Mouse (Mus musculus): ENCODE measurements around the gene Zscan26. TPM values are rescaled to one million over a fixed set of nuclear protein-coding genes. Genes with fewer than 3 reads are reported as not detected.
"Not testable (repeated sequence)": the region's sequence is repeated elsewhere in the genome, so short reads cannot be mapped to it uniquely, and the experiment has no call there.

Zscan26 gene
- polyA plus RNA-seq (2015; fragmentation: Nextera tagmentation; extraction: Ambion mirVana): 25.2 and 25.8 TPM in 2 replicates

DNA sequence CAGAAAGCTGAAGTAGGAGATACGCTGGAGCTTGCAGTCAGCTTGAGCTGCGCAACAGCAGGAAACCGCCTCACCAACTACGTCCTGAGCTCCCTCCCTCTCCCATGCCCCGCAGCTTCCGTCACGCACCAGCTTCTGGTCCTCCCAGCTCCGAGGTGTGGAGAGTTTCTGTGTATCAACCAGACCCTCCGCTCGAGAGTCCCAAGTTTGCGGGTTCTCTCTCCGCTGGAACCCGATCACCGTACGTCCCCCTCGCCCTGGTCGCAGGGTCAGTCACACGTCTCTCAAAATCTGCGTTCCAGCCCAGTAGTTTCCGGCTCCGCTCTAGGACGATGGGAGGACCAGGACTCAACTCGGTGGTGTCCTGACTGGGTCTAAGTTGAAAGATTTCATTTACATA, at the start of gene Zscan26:
TSS of gene Zscan26 (minus strand) at position 282 of the 400 bp plus-strand sequence.
- Histone ChIP-seq H3K4me3 (ENCODE audit: low read length) (peak within 1 kb of the TSS; percentile 91), H3K9ac (ENCODE audit: low read length) (peak within 1 kb of the TSS; percentile 92), H3K4me1 (ENCODE audit: control insufficient read depth, insufficient read depth, low read length) (peaks cover 7% of the 10 kb centered on the region), H3K36me3 (ENCODE audit: control insufficient read depth, insufficient read depth) (peaks cover 8% of the 10 kb centered on the region; the same call in 1 of the 2 replicates), H3K4me2 (ENCODE audit: low read depth, low read length) (peak within 1 kb of the TSS; percentile 69), H3K27ac (ENCODE audit: low read length) (peak within 1 kb of the TSS; percentile 87), H3K9me3 (replicated peaks; ENCODE audit: control insufficient read depth, low read length) (no peaks in the 10 kb centered on the region), H3K27me3 (ENCODE audit: control insufficient read depth, insufficient read depth, low read length) (no peaks in the 10 kb centered on the region)
- WGBS: 0% methylated on average over 23 of the region's 23 CpGs
- peak; percentile 93 for ATAC-seq (replicated peaks; ENCODE audit: extremely low read depth, insufficient read depth, low FRiP score)

DNA sequence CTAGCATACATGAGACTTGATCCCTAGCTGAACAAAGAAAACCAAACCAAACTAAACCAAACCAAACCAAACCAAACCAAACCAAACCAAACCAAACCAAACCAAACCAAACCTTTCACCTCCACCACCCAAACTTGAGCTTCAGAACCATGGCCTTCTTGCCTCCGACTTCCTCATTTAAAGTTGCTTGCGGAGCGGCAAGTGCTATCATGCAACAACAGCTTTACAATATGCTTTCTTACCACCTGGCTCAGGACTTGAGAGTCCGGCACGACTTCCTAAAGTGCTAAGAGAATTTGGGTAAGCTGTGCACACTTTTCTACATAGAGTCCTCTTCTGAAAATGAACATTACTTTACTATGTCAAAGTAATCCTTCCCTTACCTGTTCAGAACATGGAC, 48.8 kb upstream of the Zscan26 start:
- Histone ChIP-seq H3K4me3 (ENCODE audit: low read length) (no peak overlapping the region), H3K9ac (ENCODE audit: low read length) (no peak overlapping the region), H3K27me3 (ENCODE audit: control insufficient read depth, insufficient read depth, low read length) (no peaks in the 10 kb centered on the region), H3K27ac (ENCODE audit: low read length) (no peak overlapping the region), H3K4me1 (ENCODE audit: control insufficient read depth, insufficient read depth, low read length) (peaks cover 4% of the 10 kb centered on the region; the same call in 1 of the 2 replicates), H3K9me3 (replicated peaks; ENCODE audit: control insufficient read depth, low read length) (no peaks in the 10 kb centered on the region), H3K36me3 (ENCODE audit: control insufficient read depth, insufficient read depth) (no peaks in the 10 kb centered on the region), H3K4me2 (ENCODE audit: low read depth, low read length) (no peak overlapping the region)
- ATAC-seq (replicated peaks; ENCODE audit: extremely low read depth, insufficient read depth, low FRiP score): no peak
- 81% methylated on average over 5 of the region's 5 CpGs for WGBS

GRCm38 (mm10) chr13:21501182-21501581, 47.7 kb upstream of the Zscan26 start, which contains the start of gene Gm11273:
Gm11273 (minus strand) TSS chr13:21501418.
- WGBS: 86% methylated on average over 17 of the region's 17 CpGs
- H3K9ac ChIP-seq (ENCODE audit: low read length); H3K9me3 ChIP-seq (replicated peaks; ENCODE audit: control insufficient read depth, low read length); H3K4me1 ChIP-seq (ENCODE audit: control insufficient read depth, insufficient read depth, low read length); H3K36me3 ChIP-seq (ENCODE audit: control insufficient read depth, insufficient read depth); H3K4me2 ChIP-seq (ENCODE audit: low read depth, low read length); H3K27ac ChIP-seq (ENCODE audit: low read length); H3K27me3 ChIP-seq (ENCODE audit: control insufficient read depth, insufficient read depth, low read length); H3K4me3 ChIP-seq (ENCODE audit: low read length); ATAC-seq (replicated peaks; ENCODE audit: extremely low read depth, insufficient read depth, low FRiP score): not testable (repeated sequence)

DNA sequence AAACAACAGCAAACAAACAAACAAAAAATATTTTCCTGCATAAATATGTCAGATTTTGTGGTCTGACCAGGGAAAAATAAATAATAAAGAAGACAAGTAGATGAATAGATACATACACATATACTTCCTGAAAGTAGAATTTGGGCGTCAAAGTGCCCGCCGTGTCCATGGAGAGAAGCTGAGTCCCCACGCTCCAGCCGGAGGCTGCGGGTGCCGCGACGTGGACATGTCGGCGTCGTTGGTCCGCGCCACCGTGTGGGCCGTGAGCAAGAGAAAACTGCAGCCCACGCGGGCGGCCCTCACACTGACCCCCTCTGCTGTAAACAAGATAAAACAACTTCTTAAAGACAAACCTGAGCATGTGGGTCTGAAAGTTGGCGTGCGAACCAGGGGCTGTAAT, 41.5 kb upstream of the Zscan26 start, which contains the start of gene AK157302:
TSS of gene AK157302 (plus strand) at position 144 of the 400 bp plus-strand sequence.
- Histone ChIP-seq H3K9me3 (replicated peaks; ENCODE audit: control insufficient read depth, low read length) (no peaks in the 10 kb centered on the region), H3K27ac (ENCODE audit: low read length) (no peak within 1 kb of the TSS), H3K36me3 (ENCODE audit: control insufficient read depth, insufficient read depth) (no peaks in the 10 kb centered on the region), H3K4me1 (ENCODE audit: control insufficient read depth, insufficient read depth, low read length) (no peaks in the 10 kb centered on the region), H3K4me3 (ENCODE audit: low read length) (no peak within 1 kb of the TSS), H3K4me2 (ENCODE audit: low read depth, low read length) (no peak within 1 kb of the TSS), H3K9ac (ENCODE audit: low read length) (no peak within 1 kb of the TSS), H3K27me3 (ENCODE audit: control insufficient read depth, insufficient read depth, low read length) (no peaks in the 10 kb centered on the region)
- ATAC-seq (replicated peaks; ENCODE audit: extremely low read depth, insufficient read depth, low FRiP score): no peak
- 89% methylated on average over 21 of the region's 21 CpGs for WGBS

- WGBS: 91% methylated on average over 5 of the region's 5 CpGs
- Histone ChIP-seq H3K4me2 (ENCODE audit: low read depth, low read length) (no peak overlapping the region), H3K4me3 (ENCODE audit: low read length) (no peak overlapping the region), H3K9ac (ENCODE audit: low read length) (no peak overlapping the region), H3K36me3 (ENCODE audit: control insufficient read depth, insufficient read depth) (no peaks in the 10 kb centered on the region), H3K4me1 (ENCODE audit: control insufficient read depth, insufficient read depth, low read length) (no peaks in the 10 kb centered on the region), H3K27ac (ENCODE audit: low read length) (no peak overlapping the region), H3K9me3 (replicated peaks; ENCODE audit: control insufficient read depth, low read length) (no peaks in the 10 kb centered on the region), H3K27me3 (ENCODE audit: control insufficient read depth, insufficient read depth, low read length) (no peaks in the 10 kb centered on the region)
- no peak for ATAC-seq (replicated peaks; ENCODE audit: extremely low read depth, insufficient read depth, low FRiP score)
Observed at GRCm38 (mm10) chr13:21492847-21493246, 39.3 kb upstream of the Zscan26 start.

- Histone ChIP-seq H3K4me2 (ENCODE audit: low read depth, low read length) (no peak overlapping the region), H3K9ac (ENCODE audit: low read length) (no peak overlapping the region), H3K27ac (ENCODE audit: low read length) (no peak overlapping the region), H3K4me1 (ENCODE audit: control insufficient read depth, insufficient read depth, low read length) (no peaks in the 10 kb centered on the region), H3K27me3 (ENCODE audit: control insufficient read depth, insufficient read depth, low read length) (no peaks in the 10 kb centered on the region), H3K36me3 (ENCODE audit: control insufficient read depth, insufficient read depth) (no peaks in the 10 kb centered on the region; the same call in 1 of the 2 replicates), H3K9me3 (replicated peaks; ENCODE audit: control insufficient read depth, low read length) (peaks cover 4% of the 10 kb centered on the region; the same call in 1 of the 2 replicates), H3K4me3 (ENCODE audit: low read length) (no peak overlapping the region)
- WGBS: 84% methylated on average over 1 of the region's 1 CpGs
- no peak for ATAC-seq (replicated peaks; ENCODE audit: extremely low read depth, insufficient read depth, low FRiP score)
Observed at GRCm38 (mm10) chr13:21486881-21487280, 33.4 kb upstream of the Zscan26 start.

GRCm38 (mm10) chr13:21478759-21479670, 25.5 kb upstream of the Zscan26 start, which contains the start of the genes Zkscan4 and Gm10065:
Zkscan4 (plus strand) TSS chr13:21478907.
Gm10065 (minus strand) TSS chr13:21479441.
- not testable (repeated sequence) for H3K9me3 ChIP-seq (replicated peaks; ENCODE audit: control insufficient read depth, low read length); H3K4me1 ChIP-seq (ENCODE audit: control insufficient read depth, insufficient read depth, low read length); H3K36me3 ChIP-seq (ENCODE audit: control insufficient read depth, insufficient read depth); H3K27me3 ChIP-seq (ENCODE audit: control insufficient read depth, insufficient read depth, low read length)
- Histone ChIP-seq H3K4me2 (ENCODE audit: low read depth, low read length) (peak within 1 kb of the TSS; percentile 66), H3K27ac (ENCODE audit: low read length) (peak within 1 kb of the TSS; percentile 80), H3K4me3 (ENCODE audit: low read length) (peak within 1 kb of the TSS; percentile 70), H3K9ac (ENCODE audit: low read length) (peak within 1 kb of the TSS; percentile 72)
- peak; percentile 75 for ATAC-seq (replicated peaks; ENCODE audit: extremely low read depth, insufficient read depth, low FRiP score)
- WGBS: 5% methylated on average over 19 of the region's 31 CpGs

GRCm38 (mm10) chr13:21472427-21472826, 18.9 kb upstream of the Zscan26 start:
- H3K4me2 ChIP-seq (ENCODE audit: low read depth, low read length): no peak overlapping the region
- no peak overlapping the region for H3K27ac ChIP-seq (ENCODE audit: low read length)
- no peaks in the 10 kb centered on the region for H3K36me3 ChIP-seq (ENCODE audit: control insufficient read depth, insufficient read depth)
- no peak overlapping the region for H3K4me3 ChIP-seq (ENCODE audit: low read length)
- WGBS: 36% methylated on average over 4 of the region's 4 CpGs
- no peaks in the 10 kb centered on the region for H3K9me3 ChIP-seq (replicated peaks; ENCODE audit: control insufficient read depth, low read length)
- no peaks in the 10 kb centered on the region for H3K27me3 ChIP-seq (ENCODE audit: control insufficient read depth, insufficient read depth, low read length)
- ATAC-seq (replicated peaks; ENCODE audit: extremely low read depth, insufficient read depth, low FRiP score): no peak
- no peak overlapping the region for H3K9ac ChIP-seq (ENCODE audit: low read length)
- no peaks in the 10 kb centered on the region for H3K4me1 ChIP-seq (ENCODE audit: control insufficient read depth, insufficient read depth, low read length)

DNA sequence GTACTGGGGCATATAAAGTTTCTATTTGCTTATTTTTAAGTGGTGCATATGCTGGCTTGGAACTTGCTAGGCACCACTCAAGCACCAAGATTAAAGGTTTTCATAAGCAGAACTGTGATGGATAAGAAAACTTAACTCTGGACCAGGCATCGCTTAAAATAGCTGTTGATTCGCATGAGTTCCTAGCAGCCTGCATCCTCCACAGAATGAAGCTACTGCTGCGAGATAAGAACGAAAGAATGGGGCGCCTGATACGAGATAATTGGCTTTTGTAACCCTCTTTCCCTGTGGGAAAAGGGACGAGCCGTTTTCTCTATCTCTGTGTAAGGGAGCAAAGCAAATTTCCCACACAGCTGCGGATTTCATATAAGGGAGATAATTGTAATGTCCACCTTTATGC, 15.6 kb upstream of the Zscan26 start:
- no peak for ATAC-seq (replicated peaks; ENCODE audit: extremely low read depth, insufficient read depth, low FRiP score)
- H3K9me3 ChIP-seq (replicated peaks; ENCODE audit: control insufficient read depth, low read length): no peaks in the 10 kb centered on the region
- H3K4me3 ChIP-seq (ENCODE audit: low read length): peak overlapping the region; percentile 76; the same call in 1 of the 2 replicates
- H3K4me1 ChIP-seq (ENCODE audit: control insufficient read depth, insufficient read depth, low read length): no peaks in the 10 kb centered on the region
- H3K27ac ChIP-seq (ENCODE audit: low read length): no peak overlapping the region
- peak overlapping the region; percentile 98 for H3K4me2 ChIP-seq (ENCODE audit: low read depth, low read length)
- WGBS: 10% methylated on average over 9 of the region's 9 CpGs
- H3K27me3 ChIP-seq (ENCODE audit: control insufficient read depth, insufficient read depth, low read length): no peaks in the 10 kb centered on the region
- H3K36me3 ChIP-seq (ENCODE audit: control insufficient read depth, insufficient read depth): no peaks in the 10 kb centered on the region
- peak overlapping the region; percentile 18; the same call in 1 of the 2 replicates for H3K9ac ChIP-seq (ENCODE audit: low read length)
